Mouse (Mus musculus): Measurements from ENCODE around the gene Xylt2.
"Not testable (repeated sequence)": the region's sequence is repeated elsewhere in the genome, so short reads cannot be mapped to it uniquely, and the experiment has no call there.

The Xylt2 gene

DNA sequence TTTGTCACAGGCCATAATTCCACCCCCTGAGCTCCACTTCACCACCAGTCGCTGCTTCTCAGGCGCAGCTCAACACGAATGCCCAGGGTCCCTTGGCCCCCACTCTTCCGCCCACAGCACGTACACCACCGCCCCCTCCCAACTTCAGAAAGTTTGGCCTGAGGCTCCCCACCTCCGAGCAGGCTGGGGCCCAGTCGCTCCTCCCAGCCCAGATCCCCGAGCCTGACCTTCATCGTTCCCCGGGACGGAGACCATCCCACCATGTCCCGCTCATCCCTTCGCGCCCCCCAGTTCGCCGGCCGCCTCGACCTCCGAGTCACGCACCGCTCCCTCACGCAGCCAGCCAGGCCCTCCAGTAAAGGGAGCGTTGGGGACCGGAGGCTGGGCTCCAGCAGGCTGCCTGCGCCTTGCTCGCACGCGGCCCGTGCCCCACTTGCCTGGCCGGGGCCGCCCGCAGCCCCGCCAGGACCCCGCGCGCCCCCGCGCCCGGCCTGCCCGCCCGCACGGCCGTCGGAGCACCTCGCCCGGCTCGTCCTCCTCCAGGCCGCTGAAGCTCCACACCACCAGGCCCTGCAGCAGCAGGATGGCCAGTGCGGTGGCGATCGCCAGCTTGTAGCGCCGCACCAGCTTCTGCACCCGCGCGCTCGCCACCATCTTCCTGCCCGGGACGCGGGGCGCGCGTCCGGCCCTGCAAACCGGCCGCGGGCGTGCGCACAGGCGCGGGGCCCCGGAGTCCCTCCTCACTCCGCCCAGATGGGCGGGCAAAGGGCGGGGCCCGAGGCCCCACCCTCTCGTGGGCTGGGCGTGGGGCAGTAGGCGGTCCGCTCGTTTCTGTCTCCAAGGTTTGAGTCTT lies at the start of gene Xylt2:
TSS of gene Xylt2 (minus strand) at position 762 of the 853 bp plus-strand sequence.
- DNase-seq (ENCODE audit: low read depth) = peak; percentile 82

DNA sequence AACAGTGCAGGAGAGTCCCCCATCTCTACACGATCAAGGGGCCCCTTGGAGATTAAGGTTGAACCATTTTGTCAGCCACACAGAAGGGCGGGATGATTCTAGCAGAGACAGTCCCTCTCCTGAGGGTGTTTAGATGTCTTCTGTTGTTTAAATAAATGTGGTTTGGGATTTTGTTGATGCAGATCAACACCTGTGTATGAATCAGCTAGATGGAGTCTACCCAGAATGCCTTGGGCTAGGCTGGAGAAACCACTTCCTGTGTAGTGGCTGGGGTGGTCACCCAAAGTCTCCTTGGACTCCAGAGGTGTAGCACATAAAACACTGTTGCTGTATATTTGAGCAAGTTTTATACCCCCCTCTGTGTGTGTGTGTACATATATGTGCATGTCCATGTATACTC lies 41.9 kb upstream of the Xylt2 start:
- no peak for DNase-seq (ENCODE audit: low read depth)

DNA sequence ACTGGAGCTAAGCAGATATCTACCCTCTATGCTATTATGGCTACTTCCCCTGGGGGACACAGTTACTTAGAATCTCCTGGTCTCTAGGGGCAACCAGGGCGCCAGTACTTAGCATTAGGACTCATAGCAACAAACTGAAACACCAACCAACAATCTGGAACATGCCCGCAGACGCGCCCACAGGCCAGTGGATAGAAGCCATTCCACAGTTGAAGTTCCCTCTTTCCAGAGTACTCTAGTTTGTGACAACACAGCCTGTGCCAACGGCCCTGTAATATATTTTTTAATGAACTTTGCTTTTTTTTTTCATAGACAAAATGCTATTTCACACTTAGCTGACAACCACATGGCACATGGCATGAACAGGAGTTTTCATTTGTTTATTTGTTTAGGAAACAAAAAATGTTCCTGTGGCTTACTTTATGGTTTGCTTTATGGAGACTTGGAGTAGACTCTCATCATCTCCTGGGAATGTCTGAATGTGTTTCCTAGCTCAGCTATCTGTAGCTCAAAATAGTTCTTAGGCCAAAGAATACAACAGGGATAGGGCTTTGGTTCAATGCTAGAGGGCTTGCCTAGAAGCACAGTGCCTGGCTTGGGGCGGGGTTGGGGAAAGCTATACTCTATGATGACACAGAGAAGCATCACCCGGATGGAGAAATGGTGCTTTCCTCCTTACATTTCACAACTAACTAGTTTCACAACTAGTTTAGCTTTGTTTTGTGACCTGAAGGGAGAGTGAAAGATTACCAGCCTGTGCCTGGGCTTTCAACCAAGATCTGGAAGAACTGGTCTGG lies 41.0 kb upstream of the Xylt2 start:
- no peak for DNase-seq (ENCODE audit: low read depth)

DNA sequence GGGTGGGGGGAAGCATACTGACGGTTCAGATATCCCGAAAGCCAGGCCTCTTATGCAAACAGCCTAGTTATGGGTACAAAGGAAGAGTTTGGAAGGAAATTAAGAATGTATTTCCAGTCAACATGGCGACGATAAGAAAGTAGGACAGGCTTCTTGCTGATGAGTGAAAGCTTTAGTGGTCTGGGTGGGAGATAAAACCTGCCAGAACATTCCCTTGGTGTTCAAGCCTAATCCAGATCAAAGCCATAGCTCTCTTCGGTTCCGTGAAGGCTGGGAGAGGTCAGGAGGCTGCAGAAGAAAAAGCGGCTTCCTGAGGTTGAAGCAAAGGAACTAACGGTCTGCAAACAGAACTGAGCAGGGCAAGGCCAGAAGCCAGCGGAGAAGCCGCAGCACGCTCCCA lies 39.9 kb upstream of the Xylt2 start:
- no peak for DNase-seq (ENCODE audit: low read depth)

DNA sequence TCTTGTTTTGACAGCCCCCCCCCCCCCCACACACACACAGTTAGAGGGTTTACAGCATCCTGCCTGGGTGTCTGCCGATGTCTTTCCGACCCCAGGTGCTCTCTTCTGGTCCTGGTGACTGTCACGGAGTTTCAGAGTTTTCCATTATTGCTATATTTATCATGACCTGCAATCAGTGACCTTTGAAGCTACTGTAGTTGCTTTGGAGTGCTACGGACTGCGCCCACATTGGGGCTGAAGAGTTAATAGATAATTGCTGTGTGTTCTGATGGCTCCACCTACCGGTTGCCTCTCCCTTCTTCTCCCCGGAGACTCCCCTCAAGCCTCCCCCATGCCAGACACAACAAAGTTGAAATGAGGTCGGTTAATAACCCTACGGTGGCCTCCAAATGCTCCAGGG lies 39.4 kb upstream of the Xylt2 start:
- DNase-seq (ENCODE audit: low read depth) = no peak

DNA sequence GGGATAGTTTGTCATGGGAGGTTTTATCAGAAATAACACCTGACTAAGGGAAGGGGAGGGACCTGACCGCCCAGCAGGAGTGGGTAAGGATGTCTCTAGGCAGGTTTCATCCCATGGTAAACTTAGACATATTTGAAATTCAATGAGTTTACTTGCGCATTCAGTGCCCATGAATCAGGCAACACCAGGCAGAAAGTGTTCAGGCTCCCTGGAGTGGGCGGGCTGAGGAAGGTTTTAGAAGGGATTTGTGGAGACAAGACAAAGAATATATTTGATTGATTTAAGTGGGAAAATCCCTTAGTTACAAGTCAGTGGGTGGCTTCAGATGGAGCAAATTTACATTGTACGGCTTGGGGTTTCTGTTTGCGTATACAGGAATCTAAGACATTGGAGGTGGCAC lies 38.3 kb upstream of the Xylt2 start:
- no peak for DNase-seq (ENCODE audit: low read depth)

DNA sequence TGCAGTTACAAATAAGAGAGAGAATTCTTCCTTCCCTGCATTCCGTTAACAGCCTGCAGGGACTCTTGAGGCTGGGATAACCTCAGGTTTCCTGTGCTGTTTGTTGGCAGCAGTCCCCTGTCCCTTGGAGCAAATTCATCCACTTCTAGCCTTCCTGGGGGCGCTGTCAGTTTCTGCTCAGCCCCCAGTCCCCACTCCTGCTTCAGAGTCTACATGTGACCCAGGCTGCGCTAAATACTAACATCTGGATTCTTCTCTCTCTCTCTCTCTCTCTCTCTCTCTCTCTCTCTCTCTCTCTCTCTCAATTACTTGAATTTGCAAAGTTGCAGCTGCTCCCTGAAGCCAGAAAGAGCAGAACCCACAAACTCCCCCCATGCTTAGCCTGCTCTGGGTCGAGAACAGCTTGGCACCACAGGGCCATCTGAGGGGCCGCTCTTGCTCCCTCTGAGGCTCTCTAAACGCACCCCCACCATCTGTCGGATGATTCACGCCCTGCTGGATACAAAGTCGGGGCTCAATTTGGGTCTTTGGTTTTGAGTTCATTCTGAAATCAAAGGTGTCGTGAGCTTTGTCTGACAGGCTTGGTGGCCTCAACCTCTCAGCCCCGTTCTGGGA lies 36.0 kb upstream of the Xylt2 start:
- no peak for DNase-seq (ENCODE audit: low read depth)

DNA sequence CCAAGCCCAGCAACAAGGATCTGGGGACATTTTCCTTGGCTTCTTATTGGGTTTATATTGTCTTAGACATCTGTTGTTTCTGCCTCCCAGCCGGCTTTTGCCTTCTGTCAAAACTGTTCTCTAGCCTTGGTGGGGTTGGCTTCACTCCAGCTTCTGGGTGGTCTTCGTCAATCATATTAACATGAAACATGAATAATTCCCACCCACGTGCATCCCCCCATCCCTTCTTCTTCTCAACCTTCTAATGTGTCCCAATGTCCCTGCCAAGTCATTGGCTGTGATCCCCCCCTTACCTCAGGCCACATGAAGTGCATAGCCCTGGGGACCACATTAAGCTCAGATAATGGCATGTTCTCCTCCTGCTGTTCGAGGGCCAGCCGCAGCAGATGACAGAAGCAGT lies 27.2 kb upstream of the Xylt2 start, which contains the start of gene Gm11541:
TSS of gene Gm11541 (minus strand) at position 28 of the 400 bp plus-strand sequence.
- no peak for DNase-seq (ENCODE audit: low read depth)

DNA sequence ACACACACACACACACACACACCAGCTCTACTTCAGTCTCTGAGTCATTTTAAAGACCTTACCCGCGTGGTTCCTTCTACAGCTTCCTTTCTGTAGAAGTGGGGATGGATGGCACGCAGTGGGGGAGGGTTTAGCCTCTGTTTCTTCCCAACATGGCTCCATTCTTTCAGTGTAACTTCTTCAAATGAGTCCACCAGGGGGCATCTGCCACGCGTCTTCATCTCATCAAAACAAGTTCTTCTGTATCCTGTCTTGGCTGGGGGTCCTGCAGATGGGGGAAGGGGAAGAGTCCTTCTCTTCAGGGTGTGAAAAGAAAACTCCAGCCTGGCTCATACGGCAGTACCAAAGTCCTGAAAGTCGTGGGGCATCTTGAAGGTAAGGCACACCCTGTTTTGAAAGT lies 26.7 kb upstream of the Xylt2 start:
- no peak for DNase-seq (ENCODE audit: low read depth)

DNA sequence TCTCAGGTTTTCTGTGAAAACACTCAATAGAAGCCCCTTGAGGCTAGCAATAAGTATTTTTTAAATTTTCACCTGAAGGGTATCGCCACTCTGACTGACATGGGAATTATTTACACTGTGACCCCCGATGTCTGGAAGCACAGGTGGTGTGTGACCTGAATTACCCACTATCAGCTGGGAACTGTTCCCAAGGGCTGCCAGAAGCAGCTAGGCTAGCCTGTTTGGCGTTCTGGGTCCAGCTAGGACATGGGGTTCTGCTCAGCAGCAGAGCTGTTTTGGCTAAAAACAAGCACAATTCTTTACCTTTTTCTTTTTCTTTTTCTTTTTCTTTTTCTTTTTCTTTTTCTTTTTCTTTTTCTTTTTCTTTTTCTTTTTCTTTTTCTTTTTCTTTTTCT lies 24.9 kb upstream of the Xylt2 start:
- DNase-seq (ENCODE audit: low read depth) = no peak

DNA sequence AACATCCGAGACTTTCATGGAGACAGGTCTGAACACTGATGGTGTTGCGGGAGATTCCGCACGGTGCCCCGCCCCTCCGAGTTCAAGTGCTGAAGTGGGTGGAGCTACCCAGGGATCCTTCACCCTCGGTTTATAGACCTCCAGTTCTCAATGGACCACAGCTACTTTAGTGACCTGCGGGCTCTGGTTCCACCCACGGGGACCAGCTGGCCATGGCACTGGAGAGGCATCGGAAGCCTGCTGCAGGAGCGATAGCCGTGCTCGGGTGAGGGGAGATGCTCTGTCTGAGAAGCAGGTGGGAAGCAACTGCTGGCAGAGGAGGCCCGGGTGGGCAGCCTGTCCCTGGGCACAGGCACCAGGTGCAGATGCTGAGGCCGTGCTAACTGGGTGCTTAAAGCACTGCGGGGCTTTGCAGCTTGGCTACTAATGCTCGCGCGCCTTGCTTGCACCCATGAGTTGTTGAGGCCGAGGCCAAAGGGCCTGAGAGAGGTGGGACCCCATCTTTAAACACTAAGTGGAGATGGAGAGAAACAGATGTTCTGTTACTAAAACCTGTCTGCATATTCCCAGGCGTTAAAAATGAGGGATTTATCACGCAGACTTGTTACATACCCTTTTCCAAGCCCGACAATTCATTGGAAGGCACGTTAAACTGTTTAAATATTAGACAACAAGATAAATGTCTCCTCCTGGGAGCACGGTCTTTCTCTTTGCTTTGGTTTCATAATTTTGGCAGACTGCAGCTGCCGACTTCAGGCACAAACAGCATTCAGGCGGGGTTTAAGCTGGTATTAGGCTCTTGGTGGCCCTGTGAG lies 24.3 kb upstream of the Xylt2 start:
- DNase-seq (ENCODE audit: low read depth) = no peak

DNA sequence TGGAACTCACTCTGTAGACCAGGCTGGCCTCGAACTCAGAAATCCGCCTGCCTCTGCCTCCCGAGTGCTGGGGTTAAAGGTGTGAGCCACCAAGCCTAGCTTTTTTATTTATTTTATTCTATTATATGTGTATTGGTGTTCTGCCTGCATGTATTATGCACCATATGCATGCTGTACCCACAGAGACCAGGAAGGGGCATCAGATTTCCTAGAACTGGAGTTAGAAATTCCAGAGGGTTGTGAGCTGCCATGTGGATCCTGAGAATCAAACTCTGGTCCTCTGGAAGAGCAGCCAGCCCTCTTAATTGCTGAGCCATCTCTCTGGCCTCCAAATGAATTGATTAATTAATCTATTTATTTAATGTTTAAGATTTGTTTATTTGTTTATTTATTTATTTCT lies 22.1 kb upstream of the Xylt2 start:
- DNase-seq (ENCODE audit: low read depth) = no peak

DNA sequence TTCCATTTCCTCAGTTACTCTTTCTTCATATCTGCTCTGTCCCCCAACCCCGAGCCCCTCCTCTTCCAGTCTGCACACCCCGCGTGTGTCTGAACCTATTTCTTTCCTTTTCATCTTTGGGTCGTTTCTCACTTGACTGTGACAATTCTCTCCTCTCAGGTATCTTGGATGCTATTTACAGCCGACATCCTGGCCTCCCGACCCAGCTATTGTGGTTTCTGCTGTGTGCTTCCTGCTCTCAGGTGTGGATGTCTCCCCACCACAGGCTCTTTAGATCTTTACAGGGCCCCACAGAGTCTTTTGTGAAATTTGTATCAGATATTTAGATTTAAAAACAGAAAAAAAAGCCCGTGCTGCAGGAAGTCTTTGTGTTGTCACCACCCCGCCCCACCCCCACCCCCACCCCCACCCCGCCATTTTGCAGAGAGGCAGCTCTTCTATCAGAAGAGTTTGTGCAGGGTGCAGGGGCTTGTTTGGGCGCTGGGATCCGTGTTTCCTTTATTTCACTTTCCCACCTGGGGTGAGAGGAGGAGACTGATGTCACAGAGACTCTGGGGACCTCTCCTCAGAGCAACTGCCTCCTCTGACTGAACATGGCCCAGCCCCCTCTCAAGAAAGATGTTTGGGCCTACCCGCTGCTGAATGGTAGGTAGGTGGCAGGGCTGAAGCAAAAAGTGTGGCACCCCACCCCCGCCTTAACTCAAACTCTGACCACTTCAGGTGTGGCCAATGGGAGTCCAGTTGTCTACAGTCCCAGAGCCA lies 20.6 kb upstream of the Xylt2 start:
- no peak for DNase-seq (ENCODE audit: low read depth)

DNA sequence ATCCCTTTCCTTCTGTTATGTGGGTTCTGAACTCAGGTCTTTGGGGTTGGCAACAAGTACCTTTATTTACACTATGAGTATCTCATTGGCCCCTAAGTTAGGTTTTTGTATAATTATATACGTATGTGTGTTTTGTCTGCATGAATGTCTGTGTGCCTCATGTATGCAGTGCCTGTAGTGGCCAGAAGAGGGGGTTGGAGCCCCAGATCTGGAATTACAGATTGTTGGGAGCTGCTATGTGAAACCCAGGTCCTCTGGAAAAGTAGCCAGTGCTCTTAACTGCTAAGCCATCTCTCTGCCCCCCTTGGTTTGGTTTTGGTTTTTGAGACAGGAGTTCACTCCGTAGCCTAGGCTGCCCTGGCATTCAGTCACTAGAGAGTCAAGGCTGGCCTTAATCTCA lies 19.8 kb upstream of the Xylt2 start:
- no peak for DNase-seq (ENCODE audit: low read depth)

DNA sequence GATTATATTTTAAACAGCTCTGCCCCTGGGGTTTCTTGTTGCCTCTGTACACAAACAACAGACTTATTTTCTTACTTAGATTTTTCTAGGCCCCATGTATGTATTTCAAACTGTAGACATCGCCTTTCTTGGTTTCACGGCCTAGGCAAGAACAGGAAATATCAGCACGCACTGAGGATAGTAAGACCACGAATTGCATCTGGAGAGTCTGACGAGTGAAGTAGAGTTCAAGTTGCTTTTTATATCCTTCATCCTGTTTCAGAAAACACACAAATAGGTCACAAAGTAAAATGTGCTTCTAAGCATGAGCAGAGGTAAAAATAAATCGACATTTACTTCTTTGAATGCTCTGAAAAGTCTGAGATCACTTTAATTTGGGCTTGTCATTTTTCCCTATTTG lies 18.2 kb upstream of the Xylt2 start:
- DNase-seq (ENCODE audit: low read depth) = no peak

DNA sequence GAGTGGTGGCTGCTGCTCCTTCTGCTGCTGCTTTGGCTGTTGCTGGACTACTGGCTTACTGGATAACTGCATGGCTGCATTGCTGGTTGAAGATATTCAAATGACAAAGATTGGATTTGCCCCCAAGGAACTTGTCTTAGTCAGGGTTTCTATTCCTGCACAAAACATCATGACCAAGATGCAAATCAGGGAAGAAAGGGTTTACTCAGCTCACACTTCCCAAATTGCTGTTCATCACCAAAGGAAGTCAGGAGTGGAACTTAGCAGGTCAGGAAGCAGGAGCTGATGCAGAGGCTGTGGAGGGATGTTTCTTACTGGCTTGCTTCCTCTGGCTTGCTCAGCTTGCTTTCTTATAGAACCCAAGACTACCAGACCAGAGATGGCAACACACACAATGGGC lies 15.2 kb upstream of the Xylt2 start:
- DNase-seq (ENCODE audit: low read depth) = not testable (repeated sequence)

DNA sequence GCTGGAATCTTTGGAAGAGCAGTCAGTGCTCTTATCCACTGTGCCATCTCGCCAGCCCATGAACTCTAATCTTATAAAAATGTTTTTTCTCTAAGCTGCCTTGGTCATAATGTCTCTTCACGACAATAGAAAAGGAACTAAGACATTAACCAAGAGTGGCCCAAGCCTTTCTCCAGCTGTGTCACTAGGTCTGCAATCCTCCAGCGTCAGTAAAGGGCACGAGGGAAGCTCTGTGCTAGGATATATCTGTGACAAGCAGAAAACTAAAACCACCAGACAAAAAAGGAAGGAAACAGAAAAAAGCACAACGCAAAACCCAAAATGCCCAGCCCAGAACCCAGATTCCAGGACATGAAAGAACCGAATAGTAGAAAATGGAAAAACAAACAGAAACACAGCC lies 9.9 kb upstream of the Xylt2 start:
- no peak for DNase-seq (ENCODE audit: low read depth)

DNA sequence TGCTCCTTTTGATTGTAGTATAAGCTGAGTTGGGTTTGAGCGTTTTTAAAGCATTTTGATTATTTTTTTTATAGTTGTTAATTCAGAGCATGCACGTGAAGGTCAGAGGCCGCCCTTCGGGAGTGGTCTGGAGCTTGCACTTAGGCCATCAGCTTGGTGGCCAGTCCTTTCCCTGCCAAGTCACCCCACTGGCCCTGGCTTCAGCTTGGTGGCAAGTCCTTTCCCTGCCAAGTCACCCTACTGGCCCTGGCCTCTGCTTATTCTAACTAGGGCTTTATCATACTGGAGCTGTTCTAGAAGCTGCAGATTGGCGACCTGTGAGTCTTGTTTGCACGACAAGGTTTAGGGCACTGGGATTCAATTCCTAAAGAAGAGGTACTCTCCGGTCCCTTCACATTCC lies 5.1 kb upstream of the Xylt2 start:
- no peak for DNase-seq (ENCODE audit: low read depth)

DNA sequence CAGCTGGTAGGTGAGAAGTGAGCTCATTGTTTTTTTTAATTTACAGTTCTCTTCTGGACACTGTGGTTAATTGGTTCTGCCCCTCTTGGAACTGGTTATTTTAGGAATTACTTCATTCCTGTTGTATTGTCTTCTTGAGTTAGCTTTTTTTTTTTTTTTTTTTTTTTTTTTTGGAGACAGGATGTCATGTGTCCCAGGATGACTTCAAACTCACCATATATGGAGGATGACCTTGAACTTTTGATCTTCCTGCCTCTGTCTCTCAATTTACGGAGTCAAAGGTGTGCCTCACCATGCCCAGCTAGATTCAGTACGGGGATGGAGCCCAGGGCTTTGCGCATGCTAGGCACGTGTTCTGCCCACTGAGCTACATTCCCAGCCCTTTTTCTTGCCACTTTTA lies 4.3 kb upstream of the Xylt2 start:
- DNase-seq (ENCODE audit: low read depth) = no peak

DNA sequence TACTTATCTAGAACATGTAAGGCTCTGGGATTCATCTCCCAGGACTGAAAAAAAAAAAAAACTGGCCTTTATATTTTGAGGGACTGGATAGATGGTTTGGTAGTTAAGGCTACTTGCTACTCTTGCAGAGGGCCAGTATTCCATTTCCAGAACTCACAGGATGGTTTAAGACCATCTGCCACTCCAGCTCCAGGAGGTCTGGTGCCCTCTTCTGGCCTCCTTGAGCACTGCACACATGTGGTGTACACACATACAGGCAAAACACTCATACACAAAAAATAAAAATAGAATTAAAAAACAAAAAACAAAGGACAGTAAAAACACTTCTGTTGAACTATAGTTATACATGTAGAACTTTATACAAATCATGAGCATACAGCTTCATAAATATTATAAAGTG lies 3.3 kb upstream of the Xylt2 start:
- no peak for DNase-seq (ENCODE audit: low read depth)

DNA sequence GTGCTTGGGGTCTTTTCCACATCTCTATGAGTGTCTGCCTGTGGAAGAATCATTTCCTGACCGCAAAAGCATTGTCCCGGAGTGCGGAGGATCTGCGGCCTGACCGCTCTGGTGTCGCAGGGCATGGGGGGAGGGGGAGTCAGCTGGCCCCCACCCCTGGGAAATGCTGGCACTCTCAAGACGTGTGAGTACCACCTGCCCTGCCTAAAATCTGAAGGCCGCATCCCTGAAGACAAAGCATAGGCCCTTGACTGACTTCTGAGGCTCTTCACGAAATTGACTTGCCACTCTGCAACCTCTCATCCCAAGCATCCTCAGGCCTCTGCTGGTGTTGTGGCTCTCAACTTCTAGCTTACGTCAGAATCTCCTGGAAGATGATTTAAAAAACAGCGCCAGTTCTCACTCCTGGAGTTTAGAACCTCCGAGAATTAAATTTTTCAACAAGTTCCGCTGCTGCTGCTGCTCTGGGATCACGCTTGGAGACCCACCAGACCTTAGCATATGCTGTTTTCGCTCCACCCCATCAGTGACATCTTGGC lies 361 bp upstream of the Xylt2 start:
- no peak for DNase-seq (ENCODE audit: low read depth)

All from c-Kit-positive CD71-positive TER-119-negative erythroid progenitor cells, embryonic 14.5 days (primary cell).